Mouse (Mus musculus) heart, adult 2 months (tissue): ENCODE data around the gene Hsd11b2. TPM values are rescaled to one million over a fixed set of nuclear protein-coding genes. Genes with fewer than 3 reads are reported as not detected.
A peak's percentile ranks its signal among the peaks of the same experiment; 100 is the strongest.

Experiments
- DNase-seq, 2 experiments: peaks; one replicate each; pipeline ENCODE4 v3.0.0; 2021
- H3K27ac ChIP-seq: fragments of 200-600 bp; 2 replicates; pipeline ENCODE4 v1.8.1; 2022
- H3K27me3 ChIP-seq: fragments of 200-500 bp; 2 replicates; pipeline ENCODE4 v1.6.1; 2012; ENCODE audit warnings: mild to moderate bottlenecking, low read length, inconsistent platforms, mixed read lengths; ENCODE audit not compliant: control insufficient read depth, insufficient read depth
- H3K36me3 ChIP-seq: fragments of 200-500 bp; 2 replicates; pipeline ENCODE4 v1.6.1; 2012; ENCODE audit warnings: low read length, inconsistent platforms; ENCODE audit not compliant: control insufficient read depth, insufficient read depth
- H3K4me1 ChIP-seq: fragments of 200-500 bp; 2 replicates; pipeline ENCODE4 v1.6.1; 2011; ENCODE audit warnings: low read length; ENCODE audit not compliant: control insufficient read depth, insufficient read depth
- H3K4me3 ChIP-seq: fragments of 200-600 bp; 2 replicates; pipeline ENCODE4 v1.8.1; 2022
- H3K79me2 ChIP-seq: fragments of 200-500 bp; replicated peaks from 2 replicates; pipeline ENCODE4 v1.6.1; 2012; ENCODE audit warnings: mild to moderate bottlenecking, inconsistent platforms, low read length, moderate library complexity, mixed read lengths; ENCODE audit not compliant: control insufficient read depth, insufficient read depth
- H3K9ac ChIP-seq: fragments of 200-500 bp; 2 replicates; pipeline ENCODE4 v1.6.1; 2012; ENCODE audit warnings: low read depth, mild to moderate bottlenecking, control low read depth, inconsistent platforms, low read length, mixed read lengths
- CTCF ChIP-seq: fragments of 200-600 bp; IDR thresholded peaks from 2 replicates; pipeline ENCODE4 v1.8.1; 2022; ENCODE audit warnings: antibody characterized with exemption, mild to moderate bottlenecking, moderate library complexity
- EP300 ChIP-seq: fragments of 200-500 bp; IDR thresholded peaks from 2 replicates; pipeline ENCODE4 v1.6.1; 2011; ENCODE audit warnings: low read depth, low read length, control low read depth; ENCODE audit not compliant: insufficient read depth
- POLR2A ChIP-seq: fragments of 200-500 bp; IDR thresholded peaks from 2 replicates; pipeline ENCODE4 v1.6.1; 2011; ENCODE audit warnings: mild to moderate bottlenecking, low read depth, low read length, control low read depth; ENCODE audit not compliant: insufficient read depth
- WGBS: fragments of 180-500 bp; shearing (Covaris S2); methylation state at CpG from one replicate; pipeline ENCODE4 v1.1.7; 2018; 5-methylcytosine and 5-hydroxymethylcytosine counted together
- intact Hi-C: fragments of 180-260 bp; cut with DNase I; formaldehyde crosslinking; loops from one replicate; pipeline ENCODE4 v1.15.1; 2025
- polyA plus RNA-seq: library from polyadenylated mRNA; depleted of rRNA; stranded (reverse); fragments of >200 nt; gene quantifications from 2 replicates; pipeline ENCODE4 v1.2.3, GENCODE M21; 2012
- total RNA-seq, 2 experiments: library from RNA; stranded (reverse); gene quantifications; 2 replicates each; pipeline ENCODE4 v1.2.3; 2021

Gene Hsd11b2
- total and polyA plus RNA-seq, 3 experiments, result 0.08 to 0.23 TPM; not detected in 1

GRCm38 (mm10) chr8:105543703-105544102 is 25.1 kb downstream of the Hsd11b2 start:
- H3K36me3 ChIP-seq, result peaks cover 10% of the 10 kb centered on the region
- WGBS, result 0% methylated on average over 1 of the region's 1 CpGs
- H3K27ac ChIP-seq, result peak overlapping the region; percentile 42
- no peak for TF ChIP-seq CTCF
- no peak for TF ChIP-seq EP300
- no peak for TF ChIP-seq POLR2A
- intact Hi-C loops, result no loop called here
- DNase-seq, result peak; percentile 47 to 55
- H3K4me3 ChIP-seq, result no peak overlapping the region
- H3K27me3 ChIP-seq, result no peaks in the 10 kb centered on the region
- peaks cover 33% of the 10 kb centered on the region for H3K4me1 ChIP-seq
- peaks cover 2% of the 10 kb centered on the region; the same call in 1 of the 2 replicates for H3K79me2 ChIP-seq
- no peak overlapping the region for H3K9ac ChIP-seq

GRCm38 (mm10) chr8:105544544-105545205 is 26.1 kb downstream of the Hsd11b2 start:
- 43% methylated on average over 7 of the region's 7 CpGs for WGBS

GRCm38 (mm10) chr8:105545249-105545648 is 26.7 kb downstream of the Hsd11b2 start:
- Histone ChIP-seq H3K9ac (no peak overlapping the region), H3K79me2 (peaks cover 2% of the 10 kb centered on the region; the same call in 1 of the 2 replicates), H3K27me3 (no peaks in the 10 kb centered on the region), H3K36me3 (peaks cover 10% of the 10 kb centered on the region), H3K4me1 (peaks cover 33% of the 10 kb centered on the region), H3K4me3 (no peak overlapping the region), H3K27ac (peak overlapping the region; percentile 42)
- DNase-seq, result no peak
- intact Hi-C loops, result no loop called here
- no peak for TF ChIP-seq POLR2A
- no peak for TF ChIP-seq CTCF
- TF ChIP-seq EP300, result no peak
- 55% methylated on average over 3 of the region's 3 CpGs for WGBS

More at GRCm38 (mm10) chr8:105544544-105545205, 26.1 kb downstream of the Hsd11b2 start:
- H3K27me3 ChIP-seq, result no peaks in the 10 kb centered on the region
- peaks cover 10% of the 10 kb centered on the region for H3K36me3 ChIP-seq
- TF ChIP-seq POLR2A, result no peak
- TF ChIP-seq CTCF, result no peak
- TF ChIP-seq EP300, result no peak
- no peak overlapping the region for H3K9ac ChIP-seq
- H3K79me2 ChIP-seq, result peaks cover 2% of the 10 kb centered on the region; the same call in 1 of the 2 replicates
- DNase-seq, result peak; percentile 39 to 44
- H3K4me1 ChIP-seq, result peaks cover 33% of the 10 kb centered on the region
- intact Hi-C loops, result no loop called here
- peak overlapping the region; percentile 42 for H3K27ac ChIP-seq
- no peak overlapping the region for H3K4me3 ChIP-seq

- intact Hi-C loops, result no loop called here
- peak in 1 of 2 experiments; percentile 42 for DNase-seq
Measured at GRCm38 (mm10) chr8:105546384-105547350, 28.1 kb downstream of the Hsd11b2 start.

GRCm38 (mm10) chr8:105549506-105549905 is 31.0 kb downstream of the Hsd11b2 start:
- H3K36me3 ChIP-seq, result no peaks in the 10 kb centered on the region; the same call in 1 of the 2 replicates
- intact Hi-C loops, result no loop called here
- DNase-seq, result no peak
- H3K27ac ChIP-seq, result no peak overlapping the region
- 85% methylated on average over 1 of the region's 1 CpGs for WGBS
- H3K79me2 ChIP-seq, result no peaks in the 10 kb centered on the region; the same call in none of the 2 replicates
- H3K4me3 ChIP-seq, result no peak overlapping the region
- no peak overlapping the region for H3K9ac ChIP-seq
- H3K27me3 ChIP-seq, result no peaks in the 10 kb centered on the region
- TF ChIP-seq EP300, result no peak
- no peak for TF ChIP-seq POLR2A
- TF ChIP-seq CTCF, result no peak
- peaks cover 27% of the 10 kb centered on the region for H3K4me1 ChIP-seq

More at GRCm38 (mm10) chr8:105546384-105547350, 28.1 kb downstream of the Hsd11b2 start:
- 56% methylated on average over 6 of the region's 6 CpGs for WGBS
- H3K27me3 ChIP-seq, result no peaks in the 10 kb centered on the region
- peaks cover 2% of the 10 kb centered on the region for H3K79me2 ChIP-seq
- peaks cover 33% of the 10 kb centered on the region for H3K4me1 ChIP-seq
- H3K9ac ChIP-seq, result no peak overlapping the region
- no peak overlapping the region for H3K4me3 ChIP-seq
- TF ChIP-seq CTCF, result no peak
- no peak; the same call in 1 of the 2 replicates for TF ChIP-seq EP300
- no peak for TF ChIP-seq POLR2A
- H3K36me3 ChIP-seq, result peaks cover 10% of the 10 kb centered on the region
- peak overlapping the region; percentile 12 for H3K27ac ChIP-seq
